ENCODE assay signal across 13 mouse cellular contexts in the genomic region with DNA sequence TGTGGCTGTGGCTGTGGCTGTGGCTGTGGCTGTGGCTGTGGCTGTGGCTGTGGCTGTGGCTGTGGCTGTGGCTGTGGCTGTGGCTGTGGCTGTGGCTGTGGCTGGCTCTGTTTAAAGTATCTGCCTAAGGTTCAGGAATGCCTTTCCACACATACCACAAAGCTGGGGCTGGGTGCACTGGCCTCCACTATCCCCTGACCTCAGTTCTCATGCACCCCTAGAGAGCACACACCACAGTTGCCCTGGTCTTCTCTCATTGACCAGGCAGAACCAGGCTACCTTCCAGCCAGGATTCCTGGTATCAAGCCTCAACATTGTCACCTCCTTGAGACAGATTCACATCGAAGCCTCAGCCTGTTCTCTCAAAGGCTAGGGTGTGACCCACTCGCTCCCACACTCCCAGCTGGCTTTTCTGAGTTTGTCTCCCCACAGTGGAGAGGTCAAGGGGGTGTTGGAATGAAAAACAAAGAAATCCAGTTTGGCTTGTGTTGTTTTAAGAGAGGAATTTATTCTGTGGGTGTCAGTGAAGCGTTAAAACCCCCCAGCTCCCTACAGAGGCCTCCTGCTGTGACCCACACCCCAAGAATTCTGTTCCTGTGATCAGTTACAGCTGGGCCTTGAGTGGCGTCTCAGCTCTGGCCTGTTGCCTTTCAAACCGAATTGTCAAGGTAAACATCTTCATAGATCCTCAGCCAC. TPM values are rescaled to one million over a fixed set of nuclear protein-coding genes. Genes with fewer than 3 reads are reported as not detected.
DNase-seq lines count a peak whose midpoint lies in the region; ATAC-seq and TF ChIP-seq lines count a peak whose summit lies in the region.
"Had no signal": no experiment of that assay in that cellular context is flagged by ENCODE, and none has a peak within 500 bp of the region (broad histone marks: within the 10 kb centered on the region; RNA-seq: fewer than 3 reads in every experiment).

No protein-coding gene starts in this region.

- H3K4me1 ChIP-seq in forebrain, embryonic 10.5 days: peaks cover 35% of the 10 kb centered on the region
- H3K4me1 ChIP-seq in forebrain, postnatal 0 days (ENCODE audit: insufficient read depth): no peaks in the 10 kb centered on the region
- H3K4me1 ChIP-seq in kidney, embryonic 15.5 days: peaks cover 79% of the 10 kb centered on the region
- H3K4me1 ChIP-seq in kidney, adult 2 months (ENCODE audit: control insufficient read depth, insufficient read depth, low read length): peaks cover 50% of the 10 kb centered on the region
- H3K4me1 ChIP-seq in brown adipose tissue, adult 24 weeks (ENCODE audit: control insufficient read depth, insufficient read depth, insufficient read length, low read length): peaks cover 72% of the 10 kb centered on the region
- peaks cover 26% of the 10 kb centered on the region for H3K4me1 ChIP-seq in limb, embryonic 10.5 days

- ATAC-seq in forebrain, postnatal 0 days: no peak
- ATAC-seq in kidney, embryonic 15.5 days (replicated peaks; ENCODE audit: low FRiP score): peak; percentile 62
- no peak for ATAC-seq in frontal cortex, adult (ENCODE audit: low TSS enrichment)

- no peak for TF ChIP-seq CTCF in forebrain, postnatal 0 days (IDR thresholded peaks at IDR 0.05; ENCODE audit: low read depth)
- no peak for TF ChIP-seq CTCF in kidney, adult 2 months (conservative IDR thresholded peaks at IDR 0.05; ENCODE audit: insufficient read depth, insufficient read length, low read depth, low read length)

- H3K4me2 ChIP-seq in forebrain, postnatal 0 days (ENCODE audit: low read depth): no peak overlapping the region
- H3K4me2 ChIP-seq in kidney, embryonic 15.5 days: 0 out of 2 replicates have a peak overlapping the region, but pooled peaks have one; percentile 1

- H3K4me3 ChIP-seq in forebrain, embryonic 10.5 days: no peak overlapping the region
- H3K4me3 ChIP-seq in forebrain, postnatal 0 days (ENCODE audit: low read depth, low read length): no peak overlapping the region
- no peak overlapping the region for H3K4me3 ChIP-seq in kidney, embryonic 15.5 days (replicated peaks)
- no peak overlapping the region for H3K4me3 ChIP-seq in kidney, adult 2 months (ENCODE audit: insufficient read depth, low read depth, low read length)
- no peak overlapping the region for H3K4me3 ChIP-seq in brown adipose tissue, adult 24 weeks (ENCODE audit: insufficient read depth, low read depth, low read length)
- H3K4me3 ChIP-seq in limb, embryonic 10.5 days: no peak overlapping the region
- H3K4me3 ChIP-seq: midbrain, embryonic 10.5 days had no signal

- H3K36me3 ChIP-seq in forebrain, embryonic 10.5 days (replicated peaks): no peaks in the 10 kb centered on the region; the same call in 1 of the 2 replicates
- no peaks in the 10 kb centered on the region for H3K36me3 ChIP-seq in forebrain, postnatal 0 days (ENCODE audit: insufficient read depth)
- 0 out of 2 replicates have a peak, but pooled peaks cover 3% of the 10 kb centered on the region for H3K36me3 ChIP-seq in kidney, embryonic 15.5 days
- no peaks in the 10 kb centered on the region for H3K36me3 ChIP-seq in kidney, adult 2 months (ENCODE audit: control insufficient read depth, insufficient read depth, low read length)
- peaks cover 5% of the 10 kb centered on the region; the same call in 1 of the 2 replicates for H3K36me3 ChIP-seq in limb, embryonic 10.5 days
- H3K36me3 ChIP-seq: midbrain, embryonic 10.5 days had no signal

- H3K9ac ChIP-seq in forebrain, postnatal 0 days: no peak overlapping the region
- H3K9ac ChIP-seq in kidney, embryonic 15.5 days: no peak overlapping the region
- H3K9ac ChIP-seq: liver, embryonic 14.5 days had no signal

- no peak for TF ChIP-seq POLR2A in kidney, adult 2 months (IDR thresholded peaks at IDR 0.05; ENCODE audit: low read depth, low read length)

- peak overlapping the region; percentile 62; the same call in 1 of the 2 replicates for H3K27ac ChIP-seq in forebrain, embryonic 10.5 days
- H3K27ac ChIP-seq in forebrain, postnatal 0 days (ENCODE audit: low read depth, low read length): no peak overlapping the region
- peak overlapping the region; percentile 91 for H3K27ac ChIP-seq in kidney, embryonic 15.5 days
- no peak overlapping the region for H3K27ac ChIP-seq in kidney, adult 2 months (ENCODE audit: insufficient read depth, low read depth, low read length)
- peak overlapping the region; percentile 11; the same call in 1 of the 2 replicates for H3K27ac ChIP-seq in brown adipose tissue, adult 24 weeks (replicated peaks; ENCODE audit: low read depth, low read length)
- peak overlapping the region; percentile 71 for H3K27ac ChIP-seq in limb, embryonic 10.5 days
- H3K27ac ChIP-seq: liver, embryonic 14.5 days; midbrain, embryonic 10.5 days had no signal

- H3K27me3 ChIP-seq in forebrain, embryonic 10.5 days (ENCODE audit: poor library complexity, severe bottlenecking): no peaks in the 10 kb centered on the region
- no peaks in the 10 kb centered on the region for H3K27me3 ChIP-seq in forebrain, postnatal 0 days (ENCODE audit: insufficient read depth, low read length)
- H3K27me3 ChIP-seq in kidney, embryonic 15.5 days: no peaks in the 10 kb centered on the region
- no peaks in the 10 kb centered on the region for H3K27me3 ChIP-seq in kidney, adult 2 months (replicated peaks; ENCODE audit: control insufficient read depth, insufficient read depth, low read length)
- no peaks in the 10 kb centered on the region for H3K27me3 ChIP-seq in limb, embryonic 10.5 days (ENCODE audit: low read depth, poor library complexity, severe bottlenecking)

- 56% methylated on average over 5 of the region's 5 CpGs for WGBS in forebrain, embryonic 10.5 days
- 65% methylated on average over 5 of the region's 5 CpGs for WGBS in forebrain, postnatal 0 days
- 32% methylated on average over 5 of the region's 5 CpGs for WGBS in kidney, embryonic 15.5 days
- WGBS in kidney, adult 2 months: 39% methylated on average over 5 of the region's 5 CpGs
- 67% methylated on average over 5 of the region's 5 CpGs for WGBS in limb, embryonic 10.5 days

- no peak for DNase-seq in forebrain, embryonic 10.5 days (ENCODE audit: extremely low spot score, low spot score)
- DNase-seq in forebrain, postnatal 0 days: no peak
- no peak for DNase-seq in kidney, adult 2 months
- DNase-seq in limb, embryonic 10.5 days (ENCODE audit: low spot score): no peak
- DNase-seq in urinary bladder, postnatal 4 days (ENCODE audit: low spot score in 2 of 2): no peak
- DNase-seq: cerebellum, adult 9-10 months; spleen, adult 18-20 months; thymus, adult 2 months had no signal

- no peaks in the 10 kb centered on the region for H3K9me3 ChIP-seq in forebrain, embryonic 10.5 days
- H3K9me3 ChIP-seq in forebrain, postnatal 0 days (ENCODE audit: low read length): no peaks in the 10 kb centered on the region
- no peaks in the 10 kb centered on the region for H3K9me3 ChIP-seq in kidney, embryonic 15.5 days (replicated peaks)
- no peaks in the 10 kb centered on the region for H3K9me3 ChIP-seq in limb, embryonic 10.5 days (replicated peaks)
- H3K9me3 ChIP-seq: midbrain, embryonic 10.5 days had no signal

RNA-seq across cellular contexts. Expression of a gene that starts 15.2 kb away (rescaled TPM):
- polyA plus RNA-seq in forebrain, embryonic 10.5 days (2016; fragmentation: Nextera tagmentation; extraction: Ambion mirVana): 123 and 129 TPM in 2 replicates
- total RNA-seq in forebrain, postnatal 0 days (2014; rRNA removed): 114 and 217 TPM in 2 replicates
- 43.1 and 45.1 TPM in 2 replicates for polyA plus RNA-seq in forebrain, postnatal 0 days (2015; fragmentation: Nextera tagmentation; extraction: Ambion mirVana)
- polyA plus RNA-seq in kidney, embryonic 15.5 days (2015; fragmentation: Nextera tagmentation; extraction: Ambion mirVana): 297 and 335 TPM in 2 replicates
- 216 and 304 TPM in 2 replicates for polyA plus RNA-seq in kidney, adult 2 months (2012; rRNA removed)
- polyA plus RNA-seq in brown adipose tissue, adult 24 weeks (2012; ENCODE audit: insufficient read depth, insufficient read length, missing spikeins): 142 and 186 TPM in 2 replicates
- 141 and 145 TPM in 2 replicates for polyA plus RNA-seq in limb, embryonic 10.5 days (2016; fragmentation: Nextera tagmentation; extraction: Ambion mirVana)

RNA-seq across cellular contexts. Expression of a gene that starts 15.3 kb away (rescaled TPM):
- 47.1 and 49.4 TPM in 2 replicates for polyA plus RNA-seq in forebrain, embryonic 10.5 days (2016; fragmentation: Nextera tagmentation; extraction: Ambion mirVana)
- 57.0 and 95.7 TPM in 2 replicates for total RNA-seq in forebrain, postnatal 0 days (2014; rRNA removed)
- 23.1 and 26.6 TPM in 2 replicates for polyA plus RNA-seq in forebrain, postnatal 0 days (2015; fragmentation: Nextera tagmentation; extraction: Ambion mirVana)
- 108 and 116 TPM in 2 replicates for polyA plus RNA-seq in kidney, embryonic 15.5 days (2015; fragmentation: Nextera tagmentation; extraction: Ambion mirVana)
- polyA plus RNA-seq in kidney, adult 2 months (2012; rRNA removed): 75.6 and 83.5 TPM in 2 replicates
- 51.1 and 77.2 TPM in 2 replicates for polyA plus RNA-seq in brown adipose tissue, adult 24 weeks (2012; ENCODE audit: insufficient read depth, insufficient read length, missing spikeins)
- 53.0 and 53.6 TPM in 2 replicates for polyA plus RNA-seq in limb, embryonic 10.5 days (2016; fragmentation: Nextera tagmentation; extraction: Ambion mirVana)

Comparison
In these comparisons a context has a peak if more than half of its experiments do, and no peak if none do; other contexts are left out.
1. H3K27ac ChIP-seq: peak in forebrain, embryonic 10.5 days (single experiment), kidney, embryonic 15.5 days (single experiment), brown adipose tissue, adult 24 weeks (single experiment) and limb, embryonic 10.5 days (single experiment); none in forebrain, postnatal 0 days (single experiment) and kidney, adult 2 months (single experiment).